Comparison of ENCODE assay signal across 8 mouse cellular contexts in the genomic region with DNA sequence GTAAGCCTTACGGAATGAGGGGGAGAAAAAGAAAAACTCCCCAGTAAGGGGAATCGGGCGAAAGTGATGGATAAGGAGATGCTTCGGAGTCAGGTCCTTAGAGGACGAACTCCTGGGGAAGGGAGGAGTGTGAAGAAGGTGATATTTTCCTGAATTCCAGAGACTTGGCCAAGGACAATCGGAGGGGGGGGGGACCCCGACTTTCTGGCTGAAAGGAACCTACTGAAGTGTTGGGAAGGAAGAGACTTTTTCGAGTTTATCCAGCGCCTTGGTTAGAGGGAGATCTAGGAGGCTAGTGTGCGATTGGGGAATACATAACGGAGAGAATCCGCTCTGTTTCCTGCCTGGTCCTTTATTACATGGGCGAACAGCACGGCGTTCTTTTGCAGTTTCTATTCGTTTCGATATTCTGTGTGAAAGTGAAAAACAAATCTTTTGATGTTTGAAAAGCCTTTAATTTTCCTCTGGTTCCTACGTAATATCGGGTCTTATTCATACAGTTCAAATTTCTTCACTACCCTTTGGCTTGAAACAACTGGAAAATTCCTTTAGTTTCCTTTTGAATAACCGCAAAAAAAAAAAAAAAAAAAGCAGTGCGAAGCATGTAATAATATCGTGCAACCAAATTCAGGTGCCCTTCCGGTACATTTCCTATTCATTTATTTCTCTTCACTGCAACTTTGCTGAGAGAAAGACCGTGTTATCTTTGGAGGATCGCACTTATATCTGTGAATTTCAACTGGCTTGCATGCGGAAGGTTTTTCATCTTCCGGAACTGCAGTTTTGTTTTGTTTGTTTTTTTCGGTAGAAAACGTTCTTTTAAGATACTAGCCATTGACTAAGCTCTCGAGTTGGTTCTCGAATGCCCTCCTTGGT. TPM values are rescaled to one million over a fixed set of nuclear protein-coding genes. Genes with fewer than 3 reads are reported as not detected.
A peak's percentile ranks its signal among the peaks of the same experiment; 100 is the strongest.
DNase-seq lines count a peak whose midpoint lies in the region; ATAC-seq lines count a peak whose summit lies in the region.

No protein-coding gene starts in this region.

- H3K4me3 ChIP-seq in heart, embryonic 14.5 days (ENCODE audit: control insufficient read depth in 1 of 2, insufficient read depth in 1 of 2, low read depth in 1 of 2, low read length in 2 of 2) = peak overlapping the region; percentile 72 to 79
- peak overlapping the region; percentile 76 for H3K4me3 ChIP-seq in liver, embryonic 12.5 days
- peak overlapping the region; percentile 68 for H3K4me3 ChIP-seq in stomach, embryonic 16.5 days (replicated peaks; ENCODE audit: low read length)

- no peak for ATAC-seq in heart, embryonic 14.5 days (ENCODE audit: insufficient number of reproducible peaks, insufficient read depth, low FRiP score, low read depth)
- no peak for ATAC-seq in liver, embryonic 12.5 days
- ATAC-seq in stomach, embryonic 16.5 days (ENCODE audit: insufficient read depth, low FRiP score) = no peak

- H3K27me3 ChIP-seq in heart, embryonic 14.5 days (ENCODE audit: control insufficient read depth, insufficient read depth, low read length) = no peaks in the 10 kb centered on the region
- no peaks in the 10 kb centered on the region for H3K27me3 ChIP-seq in liver, embryonic 12.5 days (replicated peaks)
- no peaks in the 10 kb centered on the region for H3K27me3 ChIP-seq in stomach, embryonic 16.5 days (ENCODE audit: control insufficient read depth, insufficient read depth, low read length)

- no peaks in the 10 kb centered on the region for H3K36me3 ChIP-seq in heart, embryonic 14.5 days (ENCODE audit: control insufficient read depth, insufficient read depth, low read length)
- no peaks in the 10 kb centered on the region for H3K36me3 ChIP-seq in liver, embryonic 12.5 days
- no peaks in the 10 kb centered on the region for H3K36me3 ChIP-seq in stomach, embryonic 16.5 days (ENCODE audit: control insufficient read depth, insufficient read depth, low read length)

- H3K9me3 ChIP-seq in heart, embryonic 14.5 days (ENCODE audit: control insufficient read depth, low read length) = no peaks in the 10 kb centered on the region
- H3K9me3 ChIP-seq in liver, embryonic 12.5 days (replicated peaks) = no peaks in the 10 kb centered on the region
- H3K9me3 ChIP-seq in stomach, embryonic 16.5 days (replicated peaks; ENCODE audit: control insufficient read depth, low read length) = no peaks in the 10 kb centered on the region

- WGBS in heart, embryonic 14.5 days = 20% methylated on average over 31 of the region's 31 CpGs
- WGBS in liver, embryonic 12.5 days (ENCODE audit: insufficient replicate concordance) = 12% methylated on average over 31 of the region's 31 CpGs
- WGBS in stomach, embryonic 16.5 days = 15% methylated on average over 31 of the region's 31 CpGs

- peak overlapping the region; percentile 81 for H3K9ac ChIP-seq in heart, embryonic 14.5 days (ENCODE audit: low read length)
- H3K9ac ChIP-seq in liver, embryonic 12.5 days = peak overlapping the region; percentile 83
- H3K9ac ChIP-seq in stomach, embryonic 16.5 days (ENCODE audit: low read length) = peak overlapping the region; percentile 83

- peak overlapping the region; percentile 70 for H3K4me2 ChIP-seq in heart, embryonic 14.5 days (ENCODE audit: low read length)
- H3K4me2 ChIP-seq in liver, embryonic 12.5 days = peak overlapping the region; percentile 73
- H3K4me2 ChIP-seq in stomach, embryonic 16.5 days (ENCODE audit: low read depth, low read length) = peak overlapping the region; percentile 50

- peak; percentile 7 to 64 for DNase-seq in adrenal gland, adult (ENCODE audit: inconsistent age in 2 of 2, low spot score in 1 of 2)
- DNase-seq in adrenal gland, postnatal 4 days (ENCODE audit: low spot score in 2 of 2) = no peak
- DNase-seq in spleen, postnatal 10 days (ENCODE audit: low spot score in 2 of 2) = peak; percentile 9 to 11
- no peak for DNase-seq in spleen, postnatal 4 days (ENCODE audit: low spot score in 2 of 2)
- DNase-seq in left cerebral cortex, adult 11 months (ENCODE audit: low spot score) = no peak

- peak overlapping the region in 1 of 2 experiments; percentile 27; a peak in 1 of 4 replicates for H3K27ac ChIP-seq in heart, embryonic 14.5 days (replicated peaks in 1 of 2; ENCODE audit: control insufficient read depth in 1 of 2, insufficient read depth in 1 of 2, low read depth in 2 of 2, low read length in 2 of 2)
- H3K27ac ChIP-seq in liver, embryonic 12.5 days = peak overlapping the region; percentile 87
- peak overlapping the region; percentile 52; the same call in 1 of the 2 replicates for H3K27ac ChIP-seq in stomach, embryonic 16.5 days (ENCODE audit: low read length)

- H3K4me1 ChIP-seq in heart, embryonic 14.5 days (ENCODE audit: control insufficient read depth in 2 of 2, insufficient read depth in 2 of 2, low read length in 2 of 2) = no peaks in the 10 kb centered on the region
- no peaks in the 10 kb centered on the region; the same call in 1 of the 2 replicates for H3K4me1 ChIP-seq in liver, embryonic 12.5 days
- 0 out of 2 replicates have a peak, but pooled peaks cover 2% of the 10 kb centered on the region for H3K4me1 ChIP-seq in stomach, embryonic 16.5 days (ENCODE audit: control insufficient read depth, insufficient read depth, low read length)

RNA-seq across cellular contexts. Expression of a gene that starts 1.0 kb away (rescaled TPM):
- 10 to 100 TPM; 17.8 to 17.9 TPM for total RNA-seq in adrenal gland, postnatal 4 days (2021)
- polyA plus RNA-seq in heart, embryonic 14.5 days (2014; fragmentation: Nextera tagmentation; extraction: Ambion mirVana) = 16.1 and 16.7 TPM in 2 replicates
- polyA plus RNA-seq in liver, embryonic 12.5 days (2016; fragmentation: Nextera tagmentation; extraction: Ambion mirVana) = 17.9 and 18.5 TPM in 2 replicates
- 28.6 and 31.2 TPM in 2 replicates for polyA plus RNA-seq in stomach, embryonic 16.5 days (2015; fragmentation: Nextera tagmentation; extraction: Ambion mirVana)

Comparison
In these comparisons a context has a peak if more than half of its experiments do, and no peak if none do; other contexts are left out.
1. DNase-seq: peak in adrenal gland, adult (2 of 2) and spleen, postnatal 10 days (2 of 2); none in adrenal gland, postnatal 4 days (0 of 2), spleen, postnatal 4 days (0 of 2) and left cerebral cortex, adult 11 months (single experiment).
2. Peak in every context shown above with its lines, with median percentiles within 50 percentile points of each other: H3K4me2 ChIP-seq, H3K4me3 ChIP-seq and H3K9ac ChIP-seq.